Mouse (Mus musculus) gastrocnemius, postnatal 10 days (tissue): Measurements from ENCODE around the gene Gabbr2. TPM values are rescaled to one million over a fixed set of nuclear protein-coding genes. Genes with fewer than 3 reads are reported as not detected.

Source experiments
- total RNA-seq, 2 experiments: library from RNA; stranded (reverse); gene quantifications; 2 replicates each; pipeline ENCODE4 v1.2.3; 2021

Gene Gabbr2
- total RNA-seq, 2 experiments from 2014 or later, result 0.47 to 0.54 TPM

Other genes starting within 250 kb of the Gabbr2 start
- 1 to 10 TPM; 4.7 to 7.1 TPM for gene Anks6, start 65.6 kb upstream of the Gabbr2 start, total RNA-seq
- under 1 TPM; 0.72 to 0.73 TPM for gene Galnt12, start 100.0 kb upstream of the Gabbr2 start, total RNA-seq
- gene Col15a1, start 216.3 kb upstream of the Gabbr2 start, total RNA-seq, result 100 to 1,000 TPM; 332 to 359 TPM